Mouse (Mus musculus): Measurements from ENCODE around the gene Hoxa9.

The Hoxa9 gene

DNA sequence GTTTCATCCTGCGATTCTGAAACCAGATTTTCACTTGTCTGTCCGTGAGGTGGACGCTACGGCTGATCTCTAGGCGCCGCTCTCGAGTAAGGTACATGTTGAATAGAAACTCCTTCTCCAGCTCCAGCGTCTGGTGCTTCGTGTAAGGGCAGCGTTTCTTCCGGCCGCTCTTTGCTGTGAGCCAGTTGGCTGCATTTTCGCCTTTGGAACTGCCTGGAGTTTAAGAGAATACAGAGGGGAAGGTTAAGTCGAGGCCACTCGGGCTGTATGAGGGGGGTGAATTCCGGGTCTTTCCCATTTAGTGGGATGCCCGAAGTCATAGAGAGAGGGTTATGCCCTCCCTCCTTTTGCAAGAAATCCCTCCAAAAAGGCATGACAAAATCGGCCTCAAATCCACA is 1.7 kb upstream of the Hoxa9 start:
- in situ Hi-C loops (cut with MboI, MseI): loop anchor here (10.0 kb wide), 1 partner anchor 1058 kb away; no protein-coding TSS in a partner anchor

DNA sequence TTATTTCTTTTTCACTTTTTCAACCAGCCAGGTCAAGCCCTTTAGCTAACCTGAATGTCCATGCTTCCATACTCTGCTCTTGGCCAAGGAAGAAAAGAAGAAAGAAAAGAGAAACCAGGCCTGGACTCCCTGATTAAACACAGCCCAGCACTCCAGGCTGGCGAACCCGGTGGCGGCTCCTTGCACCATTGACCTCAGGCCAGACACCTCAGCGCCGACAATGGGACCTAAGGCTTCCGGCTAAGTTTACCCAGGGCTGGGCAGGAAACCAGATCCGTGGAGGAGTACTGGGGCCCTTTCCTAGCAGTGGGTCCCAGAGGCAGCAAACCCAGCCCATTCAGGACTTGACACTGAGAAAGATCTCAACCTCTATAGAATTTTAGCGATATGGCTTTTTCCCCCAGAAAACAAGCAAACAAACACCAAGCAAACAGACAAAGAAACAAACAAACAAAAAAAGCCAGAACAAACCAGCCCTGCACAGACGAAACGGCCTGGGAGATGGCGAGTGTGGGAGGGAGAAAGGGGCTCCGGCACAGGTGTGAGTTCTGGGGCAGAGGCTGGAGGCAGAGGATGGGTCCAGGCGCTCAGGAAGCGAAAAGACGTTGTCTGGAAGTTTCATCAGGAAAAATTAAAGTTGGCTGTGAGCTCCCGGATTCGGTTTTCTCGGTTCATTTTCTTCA is 1.1 kb upstream of the Hoxa9 start:
- in situ Hi-C loops (cut with MboI, MseI): loop anchor here (10.0 kb wide), 1 partner anchor 1057 kb away; no protein-coding TSS in a partner anchor

DNA sequence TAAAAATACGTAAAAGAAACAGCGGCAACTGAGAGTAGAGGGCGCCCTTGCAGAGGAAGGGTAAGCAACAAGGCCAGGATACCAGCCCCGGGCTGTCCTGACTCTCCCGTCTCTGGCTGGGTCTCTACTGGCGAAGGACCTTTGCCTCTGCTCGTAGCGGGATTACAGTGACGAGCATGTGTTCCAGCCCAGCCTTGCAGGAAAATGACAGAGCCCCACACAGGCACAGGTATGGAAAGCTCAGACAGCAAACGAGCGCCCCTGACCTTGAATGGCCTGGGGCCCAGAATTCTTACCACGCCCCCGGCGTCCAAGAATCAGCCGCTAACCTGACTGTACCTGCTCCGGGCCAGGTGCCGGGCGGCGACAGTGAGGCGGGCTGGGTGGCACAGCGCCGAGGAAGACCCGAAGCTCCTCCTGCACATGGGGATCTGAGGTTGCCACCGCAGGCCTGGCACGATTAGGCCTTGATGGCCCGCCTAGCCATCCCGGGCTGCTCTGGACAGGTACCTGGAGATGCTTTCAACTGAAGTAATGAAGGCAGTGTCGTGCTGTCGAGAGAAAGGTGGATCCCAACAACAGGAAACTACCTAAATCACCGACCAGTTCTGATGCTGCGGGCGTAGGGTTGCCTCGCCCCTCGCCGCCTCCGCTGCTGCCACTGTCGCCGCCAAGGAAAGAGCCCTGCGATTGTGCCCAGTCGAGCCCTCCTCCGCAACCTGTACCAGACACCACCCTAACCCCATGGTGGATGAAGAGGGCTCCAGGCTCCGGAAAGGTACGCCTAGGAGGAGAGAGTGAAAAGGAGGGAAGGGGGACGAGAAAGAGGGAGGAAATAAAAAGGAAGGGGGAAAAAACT is 1.1 kb downstream of the Hoxa9 start:
- in situ Hi-C loops (cut with MboI, MseI): loop anchor here (10.0 kb wide), 2 partner anchors 365 to 1055 kb away; no protein-coding TSS in a partner anchor

DNA sequence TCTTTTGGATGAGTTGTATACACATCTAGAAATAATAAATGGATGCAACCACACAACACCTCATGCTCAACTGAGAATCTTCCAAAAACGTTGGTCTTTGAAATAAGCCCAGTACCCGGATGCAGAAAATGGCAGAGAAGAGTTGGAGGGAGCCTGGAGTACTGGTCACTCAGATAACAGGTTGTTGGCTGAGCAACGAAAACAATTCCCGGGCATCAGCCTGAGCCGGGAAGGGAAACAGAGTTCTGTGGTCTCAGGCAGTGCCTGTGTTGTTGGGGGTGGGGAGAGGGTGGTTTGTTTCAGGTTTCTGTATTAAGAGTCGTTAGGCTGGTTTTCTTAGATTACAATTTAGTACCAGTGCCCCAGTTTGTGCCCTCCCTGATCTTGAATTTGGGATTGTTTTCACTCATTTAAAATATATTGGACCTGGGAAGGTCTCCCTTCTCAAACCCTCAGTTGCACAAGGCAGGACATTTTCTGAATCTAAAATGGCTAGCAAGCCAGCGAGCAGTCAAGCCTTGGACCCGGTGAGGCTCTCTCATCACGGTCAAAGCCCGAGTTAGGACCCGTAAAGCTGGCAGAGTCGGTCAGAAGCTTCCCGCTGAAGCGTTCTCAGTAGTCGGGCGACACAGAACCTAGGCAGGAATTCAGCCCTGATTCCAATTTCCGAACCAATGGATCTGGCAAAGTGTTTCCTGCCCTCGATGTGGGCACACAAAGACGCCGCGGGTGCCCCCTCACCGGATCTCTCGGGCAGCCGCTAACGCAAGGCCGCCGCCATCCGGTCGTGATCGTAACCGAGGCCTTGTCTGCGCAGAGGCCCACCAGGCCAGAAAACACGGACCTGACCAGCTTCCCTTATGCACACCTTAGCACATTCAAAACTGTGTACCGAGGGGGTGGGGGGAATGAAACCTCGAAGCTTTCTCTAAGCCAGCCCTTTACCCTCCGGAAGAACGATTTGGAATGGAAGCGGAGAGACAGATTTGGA is 2.1 kb downstream of the Hoxa9 start:
- in situ Hi-C loops (cut with MboI, MseI): loop anchor here (10.0 kb wide), 1 partner anchor 364 kb away; no protein-coding TSS in a partner anchor

DNA sequence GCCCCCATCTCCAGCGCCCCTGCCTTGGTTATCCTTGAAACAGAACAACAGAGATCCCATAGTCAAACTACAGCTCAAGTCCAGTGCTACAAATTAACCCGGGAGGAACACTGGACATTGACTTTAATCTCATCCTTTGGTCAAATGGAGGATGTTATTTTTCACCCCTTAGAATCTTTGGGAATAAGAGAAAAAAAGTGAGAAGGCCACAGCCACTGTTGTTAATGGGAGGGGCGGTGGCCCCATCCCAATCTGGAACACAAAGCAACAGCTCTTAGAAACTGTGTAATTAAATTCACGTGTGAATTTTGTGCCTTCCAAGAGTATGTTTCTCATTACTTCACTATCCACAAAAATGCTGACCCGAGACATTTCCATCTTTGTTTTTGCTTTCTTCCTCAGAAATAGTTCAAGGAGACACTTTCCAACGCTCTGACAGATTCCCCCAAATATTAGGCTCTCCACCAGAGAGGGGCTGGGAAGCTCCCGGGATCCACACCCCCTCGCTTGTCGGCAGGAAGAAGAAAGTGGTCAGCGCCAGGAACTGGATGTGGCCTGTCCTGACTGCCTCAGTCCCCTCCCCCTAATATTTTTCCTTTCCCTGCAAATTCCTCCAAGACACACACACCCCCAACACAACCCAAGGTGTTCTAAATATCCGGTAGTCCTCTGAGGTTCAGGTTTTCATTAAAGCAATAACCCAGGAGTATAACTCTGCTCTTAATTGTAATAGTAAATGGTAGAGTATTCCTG is 3.2 kb downstream of the Hoxa9 start:
- in situ Hi-C loops (cut with MboI, MseI): loop anchor here (10.0 kb wide), 1 partner anchor 363 kb away; no protein-coding TSS in a partner anchor

DNA sequence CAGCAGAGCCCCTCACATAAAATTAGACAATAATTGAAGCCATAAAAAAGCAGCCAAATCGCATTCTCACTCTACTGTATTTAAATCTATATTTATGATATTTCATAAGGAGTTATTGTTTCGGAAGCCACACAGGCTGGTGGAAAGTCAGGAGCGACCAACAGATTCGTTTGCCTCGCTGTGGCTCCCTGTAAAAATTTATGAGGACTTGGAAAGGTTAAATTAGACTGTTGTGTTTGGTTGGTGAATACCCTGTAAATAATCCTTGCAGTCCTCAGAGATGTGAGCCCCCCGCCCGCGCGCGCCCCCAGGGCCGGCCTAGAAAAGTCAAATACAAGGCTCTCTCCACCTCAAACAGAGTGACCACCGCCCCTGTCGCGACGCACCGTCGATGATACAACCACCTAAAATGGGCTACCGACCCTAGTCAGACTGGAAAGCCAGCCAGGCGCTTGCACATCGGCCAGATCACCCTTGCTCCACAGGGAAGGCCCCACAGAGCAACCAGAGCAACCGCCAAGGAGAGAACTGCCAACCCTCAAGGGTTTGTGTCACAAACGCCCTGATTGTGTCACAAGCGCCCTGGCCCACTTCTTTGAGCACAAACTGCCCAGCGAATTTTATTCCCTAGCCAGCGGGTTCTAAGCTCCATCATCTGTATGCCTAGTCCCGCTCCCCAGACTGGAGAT is 4.2 kb downstream of the Hoxa9 start:
- in situ Hi-C loops (cut with MboI, MseI): loop anchor here (10.0 kb wide), 1 partner anchor 362 kb away; no protein-coding TSS in a partner anchor

DNA sequence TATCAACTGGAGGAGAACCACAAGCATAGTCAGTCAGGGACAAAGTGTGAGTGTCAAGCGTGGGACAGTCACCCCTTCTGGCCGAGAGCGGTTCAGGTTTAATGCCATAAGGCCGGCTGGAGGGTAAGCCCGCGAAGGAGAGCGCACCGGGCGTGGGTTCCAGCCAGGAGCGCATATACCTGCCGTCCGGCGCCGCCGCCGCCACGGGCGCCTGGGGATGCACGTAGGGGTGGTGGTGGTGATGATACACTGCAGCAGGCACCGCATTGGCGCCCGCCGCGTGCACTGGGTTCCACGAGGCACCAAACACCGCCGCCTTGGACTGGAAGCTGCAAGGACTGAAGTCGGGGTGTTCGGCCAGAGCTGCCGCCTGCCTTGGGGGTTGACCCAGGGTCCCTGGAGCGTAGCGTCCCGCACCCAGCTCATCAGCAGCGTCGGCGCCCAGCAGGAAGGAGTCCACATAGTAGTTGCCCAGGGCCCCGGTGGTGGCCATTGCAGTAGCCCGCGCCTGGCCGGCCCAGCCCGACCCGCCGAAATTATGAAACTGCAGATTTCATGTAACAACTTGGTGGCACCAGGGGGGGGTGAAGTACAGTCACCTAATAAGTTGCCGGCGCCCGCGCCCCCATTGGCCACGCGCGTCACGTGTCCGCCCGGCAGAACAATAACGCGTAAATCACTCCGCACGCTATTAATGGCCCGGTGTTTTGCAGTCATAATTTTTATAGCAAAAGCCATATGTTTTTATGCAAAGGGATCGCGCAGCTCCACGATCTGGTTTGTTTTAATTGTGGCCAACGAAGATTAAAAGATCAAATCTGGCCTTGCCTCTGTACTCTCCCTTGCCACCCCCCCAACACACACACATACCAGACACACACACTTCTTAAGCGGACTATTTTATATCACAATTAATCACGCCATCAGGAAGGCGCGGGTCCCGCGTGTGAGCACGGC is 5.0 kb downstream of the Hoxa9 start:
- in situ Hi-C loops (cut with MboI, MseI): loop anchor here (10.0 kb wide), 1 partner anchor 361 kb away; no protein-coding TSS in a partner anchor

DNA sequence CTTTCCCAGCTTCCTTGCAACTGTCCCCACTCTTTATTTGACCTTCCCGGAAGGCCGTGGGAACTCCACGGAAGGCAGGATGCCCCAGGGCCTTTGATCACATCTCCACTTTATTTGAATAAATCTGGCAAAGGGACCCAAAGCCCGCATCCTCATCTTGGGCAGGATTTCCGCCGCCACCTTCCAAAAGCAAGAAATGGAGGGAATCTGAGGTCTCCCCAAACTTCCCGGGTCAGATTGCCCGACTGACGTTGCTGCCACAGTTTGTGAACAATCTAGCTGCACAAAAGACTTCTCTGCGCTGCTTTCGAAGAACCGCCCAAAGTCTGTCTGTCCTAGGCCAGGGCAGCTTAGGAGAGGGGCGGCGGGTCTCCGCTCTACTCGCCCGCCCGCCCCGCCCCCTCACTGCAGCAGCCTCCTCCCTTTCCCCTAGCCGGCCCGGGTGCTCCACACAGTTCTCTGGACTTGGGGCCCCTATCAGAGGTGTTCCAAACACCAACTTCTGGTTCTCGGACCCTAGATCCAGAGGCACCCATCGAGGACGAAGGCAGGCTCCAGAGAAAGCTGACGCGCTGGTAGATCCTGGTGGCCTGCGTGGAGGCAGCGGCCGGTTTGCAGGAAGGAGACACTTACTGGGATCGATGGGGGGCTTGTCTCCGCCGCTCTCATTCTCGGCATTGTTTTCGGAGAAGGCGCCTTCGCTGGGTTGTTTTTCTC is 5.8 kb downstream of the Hoxa9 start:
- in situ Hi-C loops (cut with MboI, MseI): loop anchor here (5.0 to 10.0 kb wide), 3 partner anchors 360 to 628 kb away; no protein-coding TSS in a partner anchor

DNA sequence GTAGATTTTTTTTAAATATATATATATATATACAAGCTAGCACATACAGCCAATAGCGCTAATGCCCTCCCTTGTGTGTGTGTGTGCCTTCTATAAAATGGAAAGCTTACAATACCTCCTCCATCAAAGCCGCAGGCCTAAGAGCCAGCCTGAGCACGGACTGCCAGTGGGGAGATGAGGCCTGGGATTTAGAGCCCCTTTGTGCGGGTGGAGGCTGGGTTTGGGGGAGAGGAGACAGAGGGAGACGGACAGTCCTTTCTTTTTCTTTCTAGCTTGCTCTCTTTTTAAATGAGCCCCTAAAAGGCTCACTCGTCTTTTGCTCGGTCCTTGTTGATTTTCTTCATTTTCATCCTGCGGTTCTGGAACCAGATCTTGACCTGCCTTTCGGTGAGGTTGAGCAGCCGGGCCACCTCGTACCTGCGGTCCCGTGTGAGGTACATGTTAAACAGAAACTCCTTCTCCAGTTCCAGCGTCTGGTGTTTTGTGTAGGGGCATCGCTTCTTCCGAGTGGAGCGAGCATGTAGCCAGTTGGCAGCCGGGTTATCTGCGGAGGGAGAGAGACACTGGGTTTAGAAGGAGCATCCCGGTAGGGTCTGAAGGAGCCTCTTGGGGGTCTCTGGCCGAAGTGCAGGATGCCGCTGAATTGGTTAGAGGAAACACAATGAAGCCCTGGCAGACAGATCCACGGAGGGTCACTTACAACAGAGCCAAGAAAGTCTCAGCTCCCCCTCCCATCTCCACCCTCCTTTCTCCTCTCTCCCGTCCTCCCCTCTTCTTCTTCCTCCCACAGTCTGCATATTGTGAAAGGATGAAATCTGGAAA is 6.7 kb downstream of the Hoxa9 start:
- in situ Hi-C loops (cut with MboI, MseI): loop anchor here (5.0 to 10.0 kb wide), 3 partner anchors 359 to 627 kb away; no protein-coding TSS in a partner anchor

DNA sequence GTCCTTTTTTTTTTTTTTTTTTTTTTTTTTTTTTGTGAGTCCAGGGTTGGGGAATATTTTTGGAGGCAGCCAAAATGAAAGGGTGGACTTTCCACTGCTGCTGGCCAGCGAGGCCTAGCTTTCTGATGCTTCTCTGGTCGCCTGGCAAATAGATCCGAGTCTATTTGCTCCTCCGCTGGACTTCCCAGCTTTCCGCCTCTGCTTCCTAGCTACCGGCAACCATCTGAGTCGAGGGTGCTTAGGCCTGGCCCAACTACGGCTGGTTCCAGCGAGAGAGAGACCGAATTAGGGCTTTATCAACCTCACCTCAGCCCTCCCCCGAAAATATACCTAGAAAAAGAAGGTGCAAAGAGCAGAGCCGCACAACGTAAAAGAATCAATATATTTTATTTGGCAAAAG is 8.2 kb downstream of the Hoxa9 start:
- in situ Hi-C loops (cut with MboI, MseI): loop anchor here (5.0 to 10.0 kb wide), 3 partner anchors 358 to 625 kb away; no protein-coding TSS in a partner anchor

DNA sequence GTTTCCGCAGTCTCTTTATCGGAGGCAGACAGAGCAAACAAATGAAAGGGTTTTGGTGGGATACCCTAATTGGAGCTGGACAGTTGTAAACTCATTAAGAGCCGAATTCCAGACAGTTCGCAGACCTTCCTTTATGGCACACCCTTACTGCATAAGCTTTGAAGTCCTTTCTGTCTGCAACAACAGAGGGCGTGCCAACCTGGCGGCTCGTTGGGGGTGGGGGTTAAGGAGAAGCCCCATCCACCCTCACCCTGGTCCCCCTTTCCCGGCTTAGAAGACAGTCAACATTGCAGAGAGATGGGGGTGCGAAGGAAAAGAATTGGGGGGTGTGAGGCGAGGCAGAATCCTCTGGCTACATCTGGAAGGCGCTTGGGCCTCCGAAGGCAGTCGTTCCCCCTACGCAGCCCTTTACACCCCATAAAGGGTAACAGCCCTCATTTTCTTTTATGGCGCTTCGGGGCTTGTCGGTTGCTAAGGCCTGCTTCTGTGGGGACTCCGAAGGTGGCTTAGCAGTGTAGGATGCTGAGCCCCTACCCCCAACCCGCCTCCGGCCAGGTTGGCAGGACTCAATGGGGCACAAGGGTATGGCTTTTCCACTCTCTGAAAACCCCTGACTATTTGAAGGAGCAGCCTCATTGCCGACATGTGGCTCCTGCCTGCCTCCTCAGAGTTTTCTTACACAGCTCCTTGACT is 8.8 kb downstream of the Hoxa9 start:
- in situ Hi-C loops (cut with MboI, MseI): loop anchor here (5.0 to 10.0 kb wide), 3 partner anchors 357 to 625 kb away; no protein-coding TSS in a partner anchor

DNA sequence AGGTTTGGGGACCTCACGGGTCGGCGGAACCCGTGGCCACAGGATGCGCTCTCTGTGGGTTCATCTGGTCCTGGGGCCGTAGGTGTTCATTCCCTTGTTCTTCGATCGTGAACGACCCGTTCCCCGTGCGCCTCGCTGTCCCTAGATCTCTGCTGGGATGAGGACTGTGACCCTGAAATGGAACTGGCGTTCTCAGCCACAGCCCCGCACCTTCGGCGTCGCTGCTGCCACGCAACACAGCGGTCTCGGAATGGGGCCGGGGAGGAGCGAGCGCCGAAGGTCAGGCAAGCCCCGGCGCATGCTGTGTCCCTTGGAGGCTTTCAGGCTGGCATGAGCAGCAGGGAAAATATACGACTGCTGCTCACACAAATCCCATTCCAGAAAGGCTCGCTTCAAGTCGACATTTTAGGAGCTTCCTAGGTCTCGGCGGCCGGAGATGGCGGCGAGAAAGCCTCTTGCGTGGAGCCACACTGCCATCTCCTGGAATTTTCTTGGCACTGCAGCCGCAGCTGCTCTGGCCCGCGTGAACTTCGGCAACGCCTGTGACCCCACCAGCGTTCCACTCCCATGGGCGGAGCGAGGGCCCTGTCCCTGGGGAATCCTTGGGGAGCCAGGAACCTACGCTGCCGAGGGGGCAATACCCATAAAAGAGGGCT is 9.4 kb downstream of the Hoxa9 start, which contains the start of gene Hoxa7:
TSS of gene Hoxa7 (minus strand) at position 518 of the 656 bp plus-strand sequence.
- in situ Hi-C loops (cut with MboI, MseI): loop anchor here (5.0 to 10.0 kb wide), 3 partner anchors 357 to 624 kb away; no protein-coding TSS in a partner anchor

DNA sequence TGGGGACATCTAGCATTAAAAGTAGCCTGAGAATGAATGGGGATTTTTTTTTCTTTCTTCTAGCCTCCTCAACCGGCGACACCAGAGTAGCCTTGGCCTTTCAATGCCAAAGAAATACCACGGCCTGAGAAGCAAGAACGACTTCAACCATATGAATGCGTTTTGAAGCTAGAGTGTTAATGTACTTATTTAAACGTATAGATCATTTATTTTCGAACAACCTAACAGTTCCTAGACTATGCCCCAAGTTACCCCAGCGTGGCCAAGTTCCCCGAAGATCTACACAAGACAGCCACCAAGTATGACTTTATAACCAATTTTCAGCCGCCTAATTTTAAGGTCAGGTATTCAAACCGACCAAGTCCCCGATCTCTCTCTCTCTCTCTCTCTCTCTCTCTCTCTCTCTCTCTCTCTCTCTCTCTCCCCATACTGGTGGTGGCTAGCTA is 10.0 kb downstream of the Hoxa9 start:
- in situ Hi-C loops (cut with MboI, MseI): loop anchor here (5.0 to 10.0 kb wide), 3 partner anchors 356 to 624 kb away; no protein-coding TSS in a partner anchor

DNA sequence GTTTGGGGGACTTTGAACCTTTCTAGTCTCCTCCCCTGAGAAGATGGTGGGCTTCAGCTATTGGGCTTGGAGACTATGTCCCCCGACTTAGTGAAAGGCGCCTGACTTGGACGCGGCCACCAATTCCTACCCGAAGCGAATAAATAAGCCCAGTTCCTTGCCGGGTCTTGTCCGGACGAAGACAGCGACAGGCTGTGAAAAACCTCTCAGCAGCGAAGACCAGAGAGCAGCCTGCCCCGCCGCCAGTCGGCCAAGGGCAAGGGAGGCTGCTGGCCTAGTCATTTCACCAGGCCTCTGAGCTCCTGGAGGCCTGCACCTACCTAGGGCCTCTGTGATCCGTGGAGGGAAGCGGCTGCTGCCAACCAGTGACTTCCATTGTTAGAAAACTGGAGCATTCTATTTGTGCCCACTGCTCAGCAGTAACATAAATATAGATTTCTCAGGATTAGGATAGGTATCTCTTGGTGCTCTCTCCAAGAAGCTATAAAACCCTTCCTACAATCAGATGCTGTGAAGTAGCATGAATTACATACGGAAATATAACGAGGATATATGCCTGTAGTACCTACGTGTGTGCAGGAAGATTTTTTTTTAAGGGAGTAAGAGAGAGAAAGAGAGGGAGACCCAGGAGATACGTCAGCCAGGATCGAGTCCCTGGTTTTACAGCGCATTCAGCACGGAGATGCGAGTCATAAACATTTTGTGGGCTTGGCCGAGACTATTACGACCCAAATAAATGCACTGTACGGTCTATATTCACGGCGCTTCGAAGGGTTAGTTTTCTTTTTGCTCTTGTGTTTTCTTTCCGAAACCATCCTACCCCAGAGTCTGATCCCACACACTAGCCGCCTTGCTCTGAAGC is 10.7 kb downstream of the Hoxa9 start:
- in situ Hi-C loops (cut with MboI, MseI): loop anchor here (5.0 to 10.0 kb wide), 3 partner anchors 355 to 623 kb away; no protein-coding TSS in a partner anchor
